Mouse (Mus musculus) c-Kit-positive CD71-positive TER-119-positive erythroid progenitor cells, embryonic 14.5 days (primary cell): ENCODE measurements around the gene Olfr1152.

ENCODE experiments used
- DNase-seq: peaks from one replicate; pipeline ENCODE4 v3.0.0-alpha.2; 2013; ENCODE audit warnings: low spot score

The Olfr1152 gene

DNA sequence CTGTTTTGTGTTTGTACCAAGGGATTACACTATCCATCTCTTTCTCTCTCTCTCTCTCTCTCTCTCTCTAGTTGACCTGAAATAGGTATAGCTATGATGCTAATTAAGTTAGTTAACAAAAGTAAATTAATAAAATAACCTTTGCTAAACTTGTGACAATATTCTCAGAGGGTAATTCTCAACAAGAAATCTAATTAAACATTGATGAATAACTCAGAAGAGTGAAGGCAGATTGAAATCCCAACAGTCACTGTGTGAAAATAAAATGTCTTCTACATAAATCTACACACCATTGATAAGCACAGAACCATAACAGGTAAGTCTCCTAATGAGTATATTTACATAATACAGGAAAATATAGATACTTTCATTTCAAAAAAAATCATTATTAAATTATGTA, at the start of gene Olfr1152:
Olfr1152 (plus strand) TSS at position 301 of the 400 bp plus-strand sequence.
- DNase-seq, result no peak

DNA sequence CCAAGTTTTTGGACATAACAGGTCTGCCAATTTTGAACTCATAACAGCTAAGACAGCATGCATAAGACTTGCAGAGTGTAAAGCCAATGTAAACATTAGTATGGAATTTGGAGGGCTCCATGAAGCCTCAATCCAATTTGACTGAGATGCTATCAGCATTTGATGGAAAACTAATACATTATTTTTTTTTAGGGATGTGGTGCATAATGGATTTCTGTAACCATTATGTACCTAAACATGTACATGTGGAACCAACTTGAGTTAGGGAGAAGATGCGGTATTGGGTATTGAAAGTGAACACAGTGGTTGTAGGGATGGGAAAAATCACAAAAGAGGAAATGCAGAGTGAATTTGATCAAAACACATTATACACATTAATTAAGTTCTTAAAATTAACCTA, 36.1 kb upstream of the Olfr1152 start, which contains the start of gene Olfr1148:
Olfr1148 (plus strand) TSS at position 301 of the 400 bp plus-strand sequence.
- no peak for DNase-seq

DNA sequence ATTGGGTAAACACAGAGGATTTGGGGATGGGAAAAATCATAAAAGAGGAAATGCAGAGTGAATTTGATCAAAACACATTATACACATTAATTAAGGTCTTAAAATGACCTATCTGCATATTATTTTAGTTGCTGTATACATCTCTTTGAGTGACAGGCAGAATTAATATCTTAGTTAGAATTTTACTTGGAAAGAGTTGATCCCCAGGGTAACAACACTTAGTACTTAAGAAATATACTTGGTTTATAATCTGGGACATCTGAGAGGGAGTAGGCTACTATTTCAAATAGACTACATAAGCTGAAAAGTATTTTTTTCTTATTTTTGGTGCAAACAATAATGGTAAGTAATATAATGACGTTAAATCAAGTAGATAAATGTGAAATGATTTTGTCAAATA, 22.6 kb upstream of the Olfr1152 start, which contains the start of gene Olfr1150-ps1:
Olfr1150-ps1 (plus strand) TSS at position 301 of the 400 bp plus-strand sequence.
- no peak for DNase-seq

DNA sequence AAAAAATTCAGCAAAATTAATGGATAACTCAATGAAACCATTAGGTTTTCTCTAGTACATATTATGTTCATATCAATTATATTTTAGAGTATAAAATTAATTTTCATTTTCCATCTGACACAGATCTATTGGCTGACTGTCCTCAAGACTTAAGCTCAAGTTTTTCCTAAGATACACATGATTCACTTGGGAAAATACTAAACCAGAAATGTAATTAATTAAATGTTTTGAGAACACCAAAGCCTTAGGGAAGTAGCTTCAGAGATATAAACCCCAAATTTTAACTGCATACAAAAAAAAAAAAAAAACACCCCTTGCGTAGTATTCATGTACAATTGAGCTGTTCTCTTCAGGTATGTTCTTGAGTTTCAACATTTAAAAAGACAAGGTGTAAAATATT, 10.7 kb upstream of the Olfr1152 start, which contains the start of gene Olfr1151:
Olfr1151 (plus strand) TSS at position 301 of the 400 bp plus-strand sequence.
- no peak for DNase-seq

DNA sequence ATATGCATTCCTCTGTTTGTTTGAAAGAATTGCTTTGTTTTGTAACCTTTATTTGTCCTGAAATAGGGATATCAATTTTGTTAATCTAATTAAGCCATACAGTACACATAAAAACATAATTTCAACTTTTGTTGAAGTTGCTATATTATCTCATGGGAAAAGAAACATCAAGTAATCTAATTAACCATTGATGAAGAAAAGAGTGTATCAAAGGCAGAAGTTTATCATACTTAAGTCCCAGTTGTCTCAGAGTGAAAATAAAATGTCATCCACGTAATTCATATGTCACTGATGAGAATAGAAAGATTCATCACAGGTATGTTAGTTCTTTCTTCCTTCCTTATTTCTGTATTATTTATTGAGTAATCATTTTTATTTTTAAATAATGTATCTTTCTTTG, 28.4 kb downstream of the Olfr1152 start, which contains the start of gene Olfr1153:
Olfr1153 (plus strand) TSS at position 301 of the 400 bp plus-strand sequence.
- no peak for DNase-seq

DNA sequence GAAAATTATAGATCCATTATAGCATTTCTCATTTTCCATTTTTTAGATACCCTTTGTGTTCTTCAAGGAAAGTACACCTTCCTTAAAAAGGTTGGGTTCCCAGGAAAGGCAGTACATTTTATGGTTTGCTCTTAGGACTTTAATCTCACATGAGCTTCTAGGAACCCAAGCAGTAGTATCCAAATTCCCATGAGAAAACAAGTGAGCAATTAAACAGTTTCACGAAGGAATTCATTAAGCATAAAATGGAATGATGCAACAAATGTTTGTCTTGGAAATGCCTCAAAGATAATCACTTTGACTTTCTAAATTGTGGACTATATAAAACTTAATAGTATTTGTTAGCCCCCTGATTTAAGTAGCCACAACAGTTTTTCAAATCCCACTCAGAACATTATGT, 38.8 kb downstream of the Olfr1152 start, which contains the start of gene Olfr1154:
Olfr1154 (minus strand) TSS at position 101 of the 400 bp plus-strand sequence.
- DNase-seq, result no peak
